Mouse (Mus musculus) adrenal gland, adult 18-20 months (tissue): ENCODE results near the gene Dennd6b. TPM values are rescaled to one million over a fixed set of nuclear protein-coding genes. Genes with fewer than 3 reads are reported as not detected.

Source experiments
- DNase-seq, 2 experiments: peaks; one replicate each; pipeline ENCODE4 v3.0.0; 2021 to 2022; ENCODE audit warnings: low spot score in 2 of 2
- total RNA-seq, 2 experiments: library from RNA; stranded (reverse); gene quantifications; 1 replicate in 1 of 2; 2 replicates in 1 of 2; pipeline ENCODE4 v1.2.3; 2021

Dennd6b gene
- total RNA-seq, 2 experiments from 2014 or later: 5.2 to 5.4 TPM

DNA sequence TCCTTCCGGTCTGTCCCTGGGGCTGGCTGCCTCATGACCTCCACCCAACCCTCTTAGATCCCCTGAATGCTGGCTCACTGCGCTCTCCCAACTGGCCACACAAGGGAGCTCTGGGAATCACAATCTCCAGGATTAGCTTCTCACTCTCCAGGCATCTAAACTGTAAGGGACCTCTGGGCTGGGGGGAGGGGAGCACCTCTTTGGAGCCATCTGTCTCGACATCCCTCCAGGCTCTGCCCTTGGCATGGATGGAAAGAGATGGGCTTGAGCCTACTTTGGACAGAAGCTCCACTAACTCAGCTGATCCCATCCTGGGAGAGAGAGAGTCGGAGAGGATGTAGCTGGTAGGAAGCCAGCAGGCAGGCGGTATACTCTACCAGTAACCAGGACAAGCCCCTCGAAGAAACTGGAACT, 14.0 kb downstream of the Dennd6b start:
- no peak for DNase-seq

DNA sequence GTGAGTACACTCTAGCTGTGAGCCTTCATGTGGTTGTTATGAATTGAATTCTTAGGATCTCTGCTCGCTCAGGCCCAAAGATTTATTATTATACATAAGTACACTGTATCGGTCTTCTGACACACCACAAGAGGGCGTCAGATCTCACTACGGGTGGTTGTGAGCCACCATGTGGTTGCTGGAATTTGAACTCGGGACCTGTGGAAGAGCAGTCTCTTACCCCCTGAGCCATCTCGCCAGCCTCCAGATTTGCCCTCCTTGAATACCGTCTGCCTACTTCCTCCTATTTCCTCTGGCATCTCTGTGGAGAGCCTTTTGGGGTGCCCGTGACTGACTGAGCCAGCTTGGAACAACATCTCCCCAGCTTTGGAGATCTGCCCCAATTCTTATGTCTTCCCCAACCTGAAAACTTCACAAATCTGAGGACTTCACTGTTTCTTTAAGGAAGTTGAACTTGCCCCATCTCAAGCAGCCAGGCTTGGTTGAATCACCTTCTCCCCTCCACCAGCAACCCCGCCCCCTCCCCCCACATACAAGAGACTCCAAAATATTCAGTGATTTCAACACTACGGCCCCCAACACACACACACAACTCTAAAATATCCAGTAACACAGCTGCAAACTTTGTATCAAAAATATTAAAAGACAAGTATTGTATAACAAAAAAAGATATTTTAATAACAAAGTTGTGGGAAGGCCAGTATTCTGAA, 14.6 kb downstream of the Dennd6b start:
- no peak for DNase-seq

DNA sequence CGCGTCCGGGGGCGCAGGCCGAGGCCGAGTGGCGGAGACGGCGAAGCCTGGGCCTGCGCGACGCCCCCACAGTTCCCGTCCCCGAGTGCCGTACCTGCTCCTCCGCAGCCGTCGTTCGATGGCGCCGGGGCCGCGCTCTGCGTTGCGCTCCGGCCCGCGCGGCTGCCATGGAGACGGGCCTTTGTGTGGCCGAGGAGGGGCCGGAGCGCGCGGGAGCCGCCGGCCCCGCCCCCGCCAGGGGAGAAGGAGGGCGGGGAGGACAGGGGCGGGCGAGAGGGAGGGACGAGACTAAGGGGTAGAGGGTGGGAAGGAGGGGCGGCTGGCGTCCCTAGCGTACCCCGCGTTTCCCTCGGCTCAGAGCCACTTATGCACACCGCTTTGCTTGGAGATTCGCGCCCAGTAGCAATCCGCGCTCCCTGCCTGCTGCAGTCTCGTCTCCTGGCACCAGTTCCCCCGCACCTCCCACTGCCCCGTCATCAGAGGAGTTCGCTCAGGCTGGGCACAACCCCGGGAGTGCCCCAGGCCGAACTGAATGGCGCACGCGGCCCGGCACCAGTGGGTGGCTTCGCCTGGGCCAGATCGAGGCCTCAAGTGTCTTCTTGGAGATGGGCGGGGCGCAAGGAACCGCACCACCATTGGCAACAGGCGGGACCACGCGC, 15.6 kb downstream of the Dennd6b start, which contains the start of gene Plxnb2:
Plxnb2 (minus strand) TSS at position 218 of the 659 bp plus-strand sequence.
- peak; percentile 79 to 80 for DNase-seq

DNA sequence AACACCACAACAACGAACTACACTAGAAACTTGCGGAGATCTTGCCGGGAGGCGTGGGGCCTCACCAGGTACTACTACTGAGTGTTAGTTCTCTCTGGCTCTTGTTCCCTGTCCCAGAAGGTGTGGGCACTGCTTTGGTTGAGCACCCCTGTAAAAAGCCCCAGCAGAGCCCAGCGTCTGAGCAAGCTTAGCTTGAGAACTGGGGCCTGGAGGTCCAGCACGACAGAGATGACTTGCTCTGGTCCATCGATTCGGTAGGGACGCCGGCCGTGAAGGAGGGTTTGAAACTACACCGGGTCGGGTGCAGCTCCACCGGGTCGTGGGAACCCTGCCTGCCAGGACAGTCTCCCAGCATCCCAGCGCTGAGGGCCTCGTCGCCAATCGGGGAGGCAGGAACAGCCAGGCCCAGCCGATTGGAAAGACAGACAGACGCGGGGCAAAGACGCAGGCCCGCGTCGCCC, 16.2 kb downstream of the Dennd6b start:
- peak in 1 of 2 experiments; percentile 57 for DNase-seq

DNA sequence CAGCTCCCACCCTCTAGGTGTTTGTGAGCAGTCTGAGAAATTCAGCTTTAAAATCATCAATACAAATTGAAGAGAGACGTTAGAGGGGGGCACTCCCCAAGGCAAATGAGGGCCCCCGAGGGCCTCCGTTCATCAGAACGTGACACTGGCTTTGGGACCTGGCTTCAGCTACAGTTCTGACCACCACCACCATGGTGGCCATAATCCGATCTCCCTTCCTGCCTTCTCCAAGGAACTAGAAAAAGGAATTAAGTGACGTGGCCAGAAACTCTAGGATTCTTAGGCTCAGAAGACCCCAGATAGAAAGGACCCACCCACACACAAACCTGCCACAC, 16.7 kb downstream of the Dennd6b start:
- no peak for DNase-seq

DNA sequence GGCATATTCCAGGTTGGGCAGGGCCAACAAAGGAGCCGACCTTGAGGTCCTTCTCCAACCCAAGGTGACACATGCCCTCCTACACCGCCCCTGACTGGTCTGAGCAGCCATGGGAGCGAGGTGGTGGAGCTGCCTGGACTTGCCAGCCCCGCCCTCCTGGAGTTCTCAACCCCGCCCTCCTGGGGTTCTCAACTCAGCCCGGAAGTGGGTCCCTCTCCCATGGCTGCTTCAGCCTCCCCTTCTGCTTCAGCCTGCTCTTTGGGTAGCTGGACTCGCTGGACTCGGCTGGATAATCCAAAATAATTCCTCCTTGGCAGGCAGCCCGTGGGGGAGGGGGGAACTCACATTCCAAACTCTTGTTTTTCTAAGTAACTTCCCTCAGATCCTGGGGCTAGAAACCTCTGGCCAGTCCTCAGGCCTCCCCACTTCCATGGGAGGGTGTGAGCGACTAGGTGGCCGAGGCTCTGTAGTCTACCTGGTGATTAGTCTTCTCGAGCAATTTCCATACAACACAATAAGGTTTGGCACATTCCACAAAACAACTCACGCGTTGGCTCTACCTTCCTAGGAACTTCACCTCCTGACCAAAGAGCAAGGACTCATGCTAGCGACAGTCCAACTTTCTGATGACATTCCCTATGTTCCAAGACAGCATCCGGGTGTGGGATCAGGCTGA, 17.2 kb downstream of the Dennd6b start:
- DNase-seq: peak; percentile 66

DNA sequence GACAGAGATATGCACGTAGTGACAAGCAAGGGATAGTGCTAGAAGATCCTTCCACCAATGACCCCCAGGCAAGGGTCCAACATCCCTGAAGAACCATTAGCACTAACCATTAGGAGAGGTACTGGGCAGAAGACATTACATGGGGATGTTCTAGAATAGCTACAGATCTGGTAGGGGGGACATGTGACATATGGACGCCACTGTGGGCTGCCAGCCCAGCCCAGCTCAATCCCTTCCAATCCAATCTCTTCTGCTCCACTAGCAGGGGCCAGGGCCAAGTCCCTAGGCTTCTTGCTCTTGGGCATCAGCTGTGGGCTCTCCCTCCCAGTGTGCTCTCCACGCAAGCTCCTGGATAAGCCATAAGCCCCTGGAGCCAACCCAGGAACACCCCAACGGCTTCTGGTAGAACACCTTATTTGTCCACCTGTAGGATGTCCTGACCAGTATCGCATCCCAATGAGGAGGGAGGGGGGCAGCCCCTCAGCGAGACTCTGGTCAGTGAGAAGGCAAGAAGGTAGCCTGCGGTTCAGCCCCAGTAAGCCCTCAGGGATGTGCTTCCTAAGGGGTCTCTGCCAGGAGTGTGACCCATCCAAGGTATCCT, 17.9 kb downstream of the Dennd6b start:
- no peak for DNase-seq

DNA sequence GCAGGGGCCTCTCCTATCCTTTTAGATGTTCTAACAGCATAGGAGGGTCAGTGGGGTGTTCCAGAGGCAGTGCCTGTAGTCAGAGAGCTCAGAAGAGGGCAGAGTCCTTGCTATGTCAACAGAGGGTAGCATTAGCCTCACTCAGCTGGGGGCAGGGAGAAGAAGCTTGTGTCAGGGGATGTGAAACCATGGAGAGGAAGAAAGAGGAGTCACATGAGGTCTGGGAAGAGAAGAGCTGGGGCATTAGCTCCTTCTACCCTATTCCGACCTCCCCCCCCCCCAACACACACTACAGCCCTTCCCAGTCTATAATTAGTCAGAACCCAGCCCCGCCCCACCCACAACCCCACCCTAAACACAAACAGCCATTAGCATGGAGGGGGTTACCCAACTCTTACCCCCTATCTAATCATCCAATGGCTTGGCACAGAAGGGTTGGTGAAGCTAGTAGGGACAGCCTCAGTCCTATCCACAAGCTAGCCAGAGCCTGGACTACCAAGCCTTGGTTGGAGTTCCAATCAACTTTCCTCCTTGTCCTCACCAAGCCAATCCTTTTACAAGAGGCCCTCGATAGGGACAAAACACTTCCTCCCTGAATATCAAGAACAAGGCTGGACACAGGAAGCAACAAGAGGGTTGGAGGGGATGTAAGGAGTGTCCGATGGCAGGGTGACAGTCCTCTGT, 18.6 kb downstream of the Dennd6b start:
- DNase-seq: no peak

DNA sequence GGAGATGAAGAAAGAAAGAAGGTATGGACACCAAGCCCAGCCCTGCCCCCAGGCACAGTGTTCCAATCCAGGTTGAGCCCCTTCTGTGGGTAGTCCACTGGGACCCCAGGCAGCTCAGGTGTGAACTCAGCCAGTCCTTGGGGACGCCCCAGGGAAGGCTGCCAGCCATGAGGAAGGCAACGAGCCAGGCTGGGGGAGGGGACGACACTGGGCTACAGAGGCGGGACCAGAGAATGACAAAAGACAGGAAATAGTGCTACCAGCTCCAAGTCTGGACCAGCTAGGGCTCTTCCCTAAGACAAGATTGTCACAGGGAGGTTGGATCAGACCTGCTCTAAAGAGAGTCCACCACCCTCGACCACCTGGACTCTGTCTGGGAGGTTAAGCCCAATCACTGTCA, 19.2 kb downstream of the Dennd6b start:
- peak; percentile 87 for DNase-seq

DNA sequence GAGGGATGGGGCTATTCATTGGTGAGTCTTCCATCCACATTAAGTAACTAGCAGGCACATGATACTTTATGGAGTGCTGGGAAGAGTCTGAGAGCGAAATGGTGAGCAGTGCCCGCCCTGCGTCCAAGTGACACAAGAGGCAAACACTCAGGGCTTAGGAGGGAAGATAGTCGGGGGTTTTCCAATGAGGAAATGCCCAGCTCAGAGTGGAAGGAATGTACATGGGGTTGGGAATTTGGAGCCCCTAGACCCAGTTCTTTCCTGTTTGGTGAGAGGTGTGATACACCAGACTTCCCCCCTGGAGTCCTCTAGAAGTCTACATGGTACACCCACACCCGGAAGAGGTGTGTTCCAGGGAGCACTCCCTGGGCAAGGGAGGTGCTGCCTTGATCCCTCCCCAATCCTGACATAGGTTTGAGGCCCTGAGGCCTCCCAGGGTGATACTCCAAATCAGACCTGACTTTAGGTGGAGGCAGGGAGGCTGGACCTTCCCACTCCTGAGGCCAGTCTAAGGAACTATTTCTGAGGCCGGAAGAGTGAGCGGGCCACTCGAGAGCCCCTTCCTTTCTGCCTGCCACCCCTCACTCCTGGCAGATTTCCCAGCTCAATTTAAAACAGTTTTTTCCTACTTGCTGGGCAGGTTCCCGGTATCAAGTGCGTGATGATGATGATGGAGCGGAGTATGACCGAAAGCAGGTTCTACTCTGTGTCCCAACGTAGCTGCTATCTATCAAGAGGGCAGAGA, 20.7 kb downstream of the Dennd6b start:
- no peak for DNase-seq

DNA sequence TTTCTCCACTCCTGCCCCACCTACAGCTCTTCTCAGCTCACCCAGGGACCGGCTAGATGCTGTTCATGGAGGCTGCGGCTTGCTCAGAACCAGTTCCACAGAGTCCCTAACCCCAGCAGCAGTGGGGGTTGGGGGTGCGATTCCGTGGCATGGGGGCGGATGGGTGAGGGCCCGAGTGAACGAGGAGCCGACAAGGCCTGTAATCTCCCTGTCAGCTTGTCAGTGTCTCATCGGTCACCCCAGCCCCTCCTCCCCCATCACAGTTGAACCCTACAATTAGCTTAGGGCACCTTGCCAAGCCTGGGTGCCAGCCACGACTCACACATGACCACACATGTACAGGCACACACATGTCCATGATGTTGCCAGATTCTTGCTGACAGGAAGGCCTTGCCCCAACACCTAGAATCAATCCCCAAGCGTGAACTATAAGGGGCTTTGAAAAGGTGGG, 21.4 kb downstream of the Dennd6b start:
- DNase-seq: no peak

DNA sequence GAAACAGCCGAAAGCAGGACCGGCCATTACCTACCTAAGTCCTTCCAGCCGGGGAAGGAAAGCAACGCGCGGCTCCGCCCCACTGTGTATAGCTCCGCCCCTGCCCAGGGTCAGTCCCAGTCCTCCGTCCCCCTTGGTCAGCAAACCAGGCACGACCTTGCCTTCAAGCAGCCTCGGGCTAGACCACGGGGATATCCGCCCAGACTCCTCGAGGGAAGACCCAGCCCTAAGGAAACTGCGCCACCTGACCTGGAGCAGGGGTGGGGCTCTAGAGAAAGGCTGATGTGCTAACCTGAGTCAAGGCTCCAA, 22.4 kb downstream of the Dennd6b start:
- peak; percentile 51 to 61 for DNase-seq

DNA sequence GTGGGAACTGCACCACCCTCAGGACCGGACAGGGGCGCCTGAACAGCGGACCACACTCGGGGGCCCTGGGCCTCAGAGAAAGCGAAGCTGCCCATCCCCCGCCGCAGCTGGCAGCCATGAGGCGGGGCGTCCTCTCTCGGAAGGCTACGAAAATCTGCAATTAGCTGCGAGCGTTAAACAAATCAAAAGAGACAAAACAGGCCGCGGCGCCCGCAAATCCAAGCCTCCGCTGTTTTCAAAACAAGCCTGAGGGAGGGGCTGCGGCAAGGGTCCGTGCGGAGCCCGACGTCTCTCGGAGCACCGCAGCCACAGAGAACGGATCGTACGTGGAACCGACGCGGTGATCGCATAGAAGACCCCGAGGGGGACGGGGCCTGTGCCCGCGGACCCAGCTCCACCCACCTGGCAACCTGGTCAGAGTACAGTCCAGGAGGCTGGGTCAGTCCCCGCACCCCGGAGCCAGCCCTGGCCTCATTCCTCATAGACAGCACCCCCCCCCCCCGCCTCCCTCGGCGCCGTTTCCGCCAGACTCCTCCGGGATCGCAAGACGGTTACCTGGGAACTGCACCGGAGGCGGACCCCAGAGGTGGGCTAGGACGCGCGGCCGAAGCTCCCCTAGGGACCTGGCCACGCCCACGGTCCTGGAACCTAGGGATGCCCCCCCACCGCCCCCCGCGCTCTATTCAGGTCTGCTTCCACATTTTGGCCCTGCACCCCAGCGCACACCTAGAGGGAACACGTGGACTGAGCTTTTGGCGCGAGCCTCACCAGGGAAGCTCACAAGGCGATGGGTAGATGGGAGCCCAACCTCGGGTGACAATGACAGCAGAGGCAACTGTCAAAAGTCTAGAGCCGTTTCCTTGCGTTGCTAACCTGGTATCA, 23.0 kb downstream of the Dennd6b start:
- DNase-seq: peak in 1 of 2 experiments; percentile 41

DNA sequence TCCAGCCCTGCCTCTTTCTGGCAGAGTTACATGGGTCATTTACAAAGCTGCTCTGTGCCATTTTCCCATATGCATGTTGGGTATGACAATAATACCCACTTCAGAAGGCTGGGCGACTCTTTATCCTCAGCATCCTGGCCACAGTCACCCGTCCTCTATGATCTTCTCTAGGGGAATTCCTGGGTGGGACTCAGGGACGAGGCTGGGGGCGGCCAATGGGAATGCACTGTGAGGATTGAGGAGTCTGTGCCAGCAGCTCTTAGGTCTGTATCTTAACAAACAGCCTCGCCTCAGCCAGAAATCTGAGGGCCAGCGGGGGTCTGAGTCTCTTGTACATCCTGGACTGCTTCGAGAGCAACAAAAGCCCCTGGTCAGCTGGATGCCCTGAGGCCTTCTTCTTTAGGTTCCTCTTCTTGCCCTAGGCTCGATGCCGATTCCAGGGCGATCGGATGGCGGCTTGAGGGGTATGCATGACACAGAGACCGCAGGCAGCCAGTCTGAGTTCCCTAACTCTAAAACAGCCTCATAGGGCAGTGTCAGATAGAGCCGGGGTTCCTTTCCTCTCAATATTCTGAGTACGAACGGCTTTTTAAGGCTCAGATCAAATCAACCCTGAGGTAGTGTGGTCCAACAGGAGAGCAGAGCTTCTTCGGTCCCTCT, 23.9 kb downstream of the Dennd6b start:
- DNase-seq: no peak

DNA sequence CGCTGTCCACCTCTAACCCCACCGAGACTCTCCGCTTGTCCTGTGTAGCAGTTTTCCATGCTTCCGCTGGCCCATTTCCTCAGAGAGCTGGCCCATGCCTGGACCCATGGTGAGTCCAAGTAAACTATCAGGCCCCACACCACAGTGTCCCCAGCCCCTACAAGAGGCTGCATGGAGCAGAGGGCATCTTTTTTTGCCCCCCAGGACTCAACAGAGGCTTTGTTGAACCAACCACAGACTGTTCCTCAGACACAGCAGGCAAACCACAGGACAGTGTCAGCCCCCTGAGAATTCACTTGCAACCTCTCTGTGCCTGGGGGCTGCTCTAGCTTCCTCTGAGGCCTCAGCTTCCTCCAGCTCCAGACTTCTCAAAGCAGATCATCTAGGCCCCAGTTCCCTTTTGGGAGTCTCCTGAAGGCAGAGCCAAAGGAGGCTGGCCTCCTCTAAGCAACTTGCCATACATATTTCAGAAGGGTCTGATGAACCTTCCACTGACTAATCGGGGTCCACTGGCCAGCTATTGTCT, 24.7 kb downstream of the Dennd6b start:
- no peak for DNase-seq

DNA sequence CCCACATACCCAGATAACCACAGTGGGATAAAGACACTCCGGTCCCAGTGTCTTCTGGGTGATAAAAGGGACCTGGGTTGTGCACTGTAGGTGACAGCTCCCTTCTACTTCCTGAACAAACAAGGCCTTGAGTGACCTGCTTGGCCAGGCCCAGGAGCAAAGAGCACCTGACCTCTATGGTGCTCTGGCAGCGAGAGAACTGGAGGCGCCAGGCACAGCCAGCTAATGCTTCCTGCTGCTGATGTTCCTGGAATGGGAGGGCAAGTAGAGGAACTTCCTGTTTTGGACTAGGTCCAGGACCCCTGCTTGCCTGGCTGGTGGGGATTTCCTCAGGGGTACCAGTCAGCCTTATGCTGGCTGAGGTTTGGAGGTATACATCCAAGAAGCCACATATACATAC, 26.2 kb downstream of the Dennd6b start:
- peak in 1 of 2 experiments; percentile 35 for DNase-seq

DNA sequence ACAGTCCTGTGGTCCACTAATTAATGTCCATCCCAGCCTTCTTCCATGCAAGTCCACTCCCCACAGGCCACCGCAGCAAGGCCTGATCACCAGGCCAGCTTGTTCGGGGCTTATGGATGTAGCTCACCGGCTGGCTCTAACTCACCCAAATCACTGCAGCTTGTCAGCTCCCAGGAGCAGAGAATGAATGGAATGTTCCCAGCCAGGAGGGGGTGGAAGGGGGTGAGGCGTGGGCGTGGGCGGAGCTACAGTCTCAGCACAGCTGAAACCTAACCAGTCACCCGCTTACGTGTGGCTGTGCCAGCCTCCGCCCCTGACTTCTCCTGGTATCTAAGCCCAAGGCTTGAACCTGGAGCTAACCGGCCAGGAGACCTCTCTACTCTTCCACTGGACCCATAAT, 26.9 kb downstream of the Dennd6b start:
- peak; percentile 69 to 71 for DNase-seq

DNA sequence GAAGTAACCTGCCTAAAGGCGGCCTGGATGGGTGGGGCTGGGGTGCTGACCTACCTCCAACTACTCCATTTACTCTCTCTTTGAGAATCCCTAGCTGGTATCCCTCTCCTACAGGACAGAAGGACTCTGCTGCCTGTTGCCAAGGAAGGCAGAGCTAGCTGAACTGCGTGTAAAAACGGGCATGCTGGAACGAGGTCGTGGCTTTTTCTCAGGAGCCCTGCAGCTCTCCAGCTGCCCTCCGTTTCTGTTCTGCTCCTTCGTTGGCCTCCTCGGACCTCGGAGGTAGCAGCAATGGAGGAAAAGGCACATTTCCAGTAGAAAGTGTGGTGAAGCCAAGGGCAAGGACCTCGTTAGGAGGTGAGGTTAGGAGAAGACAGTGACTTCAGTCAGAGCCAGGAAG, 27.4 kb downstream of the Dennd6b start:
- DNase-seq: no peak

DNA sequence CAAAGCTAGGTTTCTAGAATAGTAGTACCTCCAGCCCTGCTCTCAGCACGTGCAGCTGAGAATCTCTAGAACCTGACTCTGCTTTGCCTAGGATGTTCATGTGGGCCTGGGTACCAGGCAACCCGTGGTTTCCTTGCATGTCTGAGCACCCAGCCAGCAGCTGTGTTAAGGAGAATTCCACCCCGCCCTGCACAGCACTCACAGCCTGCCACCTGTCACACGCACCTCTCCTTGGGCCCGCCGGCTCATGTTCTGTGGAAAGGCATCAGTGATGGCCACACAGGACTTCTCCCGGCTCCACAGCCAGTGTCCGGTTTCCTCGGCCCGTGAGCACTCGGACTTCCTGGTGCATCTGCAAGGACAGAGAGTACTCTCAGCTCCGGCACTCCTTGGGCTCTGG, 30.8 kb downstream of the Dennd6b start:
- DNase-seq: no peak
